Mouse (Mus musculus) liver, embryonic 14.5 days (tissue): ENCODE results near the gene Btg1. TPM values are rescaled to one million over a fixed set of nuclear protein-coding genes. Genes with fewer than 3 reads are reported as not detected.
A peak's percentile ranks its signal among the peaks of the same experiment; 100 is the strongest.

Experiments used
- ATAC-seq: fragments of 200-750 bp; cut with Nextera tagmentation; 2 replicates; pipeline ENCODE4 v1.8.0; 2017; ENCODE audit warnings: moderate number of reproducible peaks, mild to moderate bottlenecking, moderate library complexity; ENCODE audit not compliant: insufficient read depth
- DNase-seq, 3 experiments: peaks; one replicate each; pipeline ENCODE4 v3.0.0-alpha.2; 2012 to 2013; ENCODE audit warnings: low read depth in 3 of 3, low spot score in 3 of 3
- H3K27ac ChIP-seq: fragments of 300-500 bp; sonication (generic); 2 replicates; pipeline ENCODE4 v1.5.1; 2014; ENCODE audit warnings: moderate library complexity, mild to moderate bottlenecking, control low read depth, inconsistent platforms
- H3K27me3 ChIP-seq: fragments of 300-500 bp; sonication (generic); 2 replicates; pipeline ENCODE4 v1.6.1; 2014; ENCODE audit warnings: mild to moderate bottlenecking, low read length, moderate library complexity; ENCODE audit not compliant: control insufficient read depth, insufficient read depth
- H3K36me3 ChIP-seq: fragments of 300-500 bp; sonication (generic); replicated peaks from 2 replicates; pipeline ENCODE4 v1.6.1; 2014; ENCODE audit warnings: low read depth; ENCODE audit not compliant: control insufficient read depth, insufficient read depth
- H3K4me1 ChIP-seq, 2 experiments: fragments of 200-500 bp in 1 of 2; fragments of 300-500 bp in 1 of 2; sonication (generic) in 1 of 2; replicated peaks; 2 replicates each; pipeline ENCODE4 v1.6.1; 2012 to 2014; ENCODE audit warnings: antibody characterized with exemption in 1 of 2, inconsistent platforms in 1 of 2, low read length in 1 of 2; ENCODE audit not compliant: control insufficient read depth in 2 of 2, insufficient read depth in 2 of 2
- H3K4me2 ChIP-seq: fragments of 300-500 bp; sonication (generic); 2 replicates; pipeline ENCODE4 v1.6.1; 2014; ENCODE audit warnings: low read depth, mild to moderate bottlenecking, control low read depth, moderate library complexity
- H3K4me3 ChIP-seq, 2 experiments: fragments of 200-500 bp in 1 of 2; fragments of 300-500 bp in 1 of 2; sonication (generic) in 1 of 2; 2 replicates each; pipeline ENCODE4 v1.5.1; 2012 to 2014; ENCODE audit warnings: low read depth in 2 of 2, low read length in 2 of 2, mild to moderate bottlenecking in 2 of 2, control low read depth in 1 of 2, inconsistent platforms in 1 of 2, moderate library complexity in 1 of 2; ENCODE audit not compliant: insufficient read depth in 1 of 2
- H3K9ac ChIP-seq: fragments of 300-500 bp; sonication (generic); replicated peaks from 2 replicates; pipeline ENCODE4 v1.6.1; 2014; ENCODE audit warnings: mild to moderate bottlenecking, control low read depth, moderate library complexity
- H3K9me3 ChIP-seq: fragments of 300-500 bp; sonication (generic); 2 replicates; pipeline ENCODE4 v1.6.1; 2016; ENCODE audit warnings: low read length, mixed read lengths; ENCODE audit not compliant: control insufficient read depth
- CTCF ChIP-seq: IDR thresholded peaks from 2 replicates; pipeline ENCODE4 v1.5.1; 2016; ENCODE audit warnings: antibody characterized with exemption, low read depth, control low read depth
- EP300 ChIP-seq: IDR thresholded peaks from 2 replicates; pipeline ENCODE4 v1.6.1; 2016; ENCODE audit warnings: antibody characterized with exemption, low read depth
- WGBS: fragments of 180-500 bp; shearing (Covaris S2); extraction: QIAGEN DNeasy Blood & Tissue Kit; methylation state at CpG from one replicate; pipeline ENCODE4 v1.1.7; 2014; ENCODE audit not compliant: insufficient replicate concordance; 5-methylcytosine and 5-hydroxymethylcytosine counted together
- polyA plus RNA-seq, 2 experiments: library from polyadenylated mRNA; depleted of rRNA in 1 of 2; stranded (reverse) in 1 of 2; unstranded in 1 of 2; fragments of >200 nt; fragmentation: Nextera tagmentation in 1 of 2; extraction: Ambion mirVana in 1 of 2; gene quantifications; 2 replicates each; pipeline versions ENCODE4 v1.2.1 to v1.2.3; 2012 to 2014

The Btg1 gene
- polyA plus RNA-seq (2012; rRNA removed) (1.0 and 2.7 TPM in 2 replicates), polyA plus RNA-seq (2014; fragmentation: Nextera tagmentation; extraction: Ambion mirVana) (7.9 and 9.7 TPM in 2 replicates)

DNA sequence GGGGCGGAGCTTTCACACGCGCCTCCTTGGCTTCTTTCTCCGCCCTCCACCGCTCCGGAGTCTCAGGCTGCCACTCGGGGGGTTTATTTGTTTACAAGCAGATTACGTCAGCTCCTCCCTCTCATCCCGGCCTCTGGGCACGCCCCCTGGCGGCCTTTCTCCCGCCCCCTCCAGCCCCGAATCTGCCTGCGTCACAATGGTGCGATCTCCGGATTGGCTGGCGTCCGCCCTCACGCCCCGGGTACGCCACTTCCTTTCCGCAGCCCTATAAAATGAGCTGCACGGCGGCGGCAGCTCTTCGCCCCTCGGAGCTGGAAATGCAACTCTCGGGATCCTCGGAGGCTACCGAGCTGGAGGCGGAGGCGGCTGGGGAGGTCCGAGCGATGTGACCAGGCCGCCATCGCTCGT, at the start of gene Btg1:
Gene Btg1, plus strand, starts transcription at position 298 of the 408 bp plus-strand sequence.
- Histone ChIP-seq H3K4me3 (peak within 1 kb of the TSS; percentile 85 to 93), H3K4me1 (peaks cover 4 to 6% of the 10 kb centered on the region in 2 experiments), H3K9me3 (no peaks in the 10 kb centered on the region), H3K27me3 (no peaks in the 10 kb centered on the region), H3K4me2 (peak within 1 kb of the TSS; percentile 91), H3K9ac (peak within 1 kb of the TSS; percentile 95), H3K36me3 (peaks cover 3% of the 10 kb centered on the region), H3K27ac (peak within 1 kb of the TSS; percentile 82)
- peak; percentile 95 to 96 (median 95) for DNase-seq
- TF ChIP-seq EP300, result no peak
- TF ChIP-seq CTCF, result peak; percentile 63
- peak; percentile 92 for ATAC-seq
- WGBS, result under 1% methylated on average over 37 of the region's 37 CpGs

- H3K27me3 ChIP-seq, result no peaks in the 10 kb centered on the region
- no peak overlapping the region for H3K27ac ChIP-seq
- no peaks in the 10 kb centered on the region for H3K36me3 ChIP-seq
- no peaks in the 10 kb centered on the region for H3K9me3 ChIP-seq
- ATAC-seq (no peak), DNase-seq (no peak)
- WGBS, result 62% methylated on average over 8 of the region's 8 CpGs
- H3K4me3 ChIP-seq, result no peak overlapping the region
- H3K9ac ChIP-seq, result no peak overlapping the region
- H3K4me2 ChIP-seq, result no peak overlapping the region
- TF ChIP-seq CTCF, result no peak
- no peak for TF ChIP-seq EP300
- no peaks in the 10 kb centered on the region for H3K4me1 ChIP-seq
These were observed 47.3 kb upstream of the Btg1 start for GRCm38 (mm10) chr10:96569469-96569868.

- DNase-seq, result no peak
- WGBS, result 54% methylated on average over 4 of the region's 4 CpGs
These were observed 45.6 kb upstream of the Btg1 start for GRCm38 (mm10) chr10:96571176-96571575.

DNA sequence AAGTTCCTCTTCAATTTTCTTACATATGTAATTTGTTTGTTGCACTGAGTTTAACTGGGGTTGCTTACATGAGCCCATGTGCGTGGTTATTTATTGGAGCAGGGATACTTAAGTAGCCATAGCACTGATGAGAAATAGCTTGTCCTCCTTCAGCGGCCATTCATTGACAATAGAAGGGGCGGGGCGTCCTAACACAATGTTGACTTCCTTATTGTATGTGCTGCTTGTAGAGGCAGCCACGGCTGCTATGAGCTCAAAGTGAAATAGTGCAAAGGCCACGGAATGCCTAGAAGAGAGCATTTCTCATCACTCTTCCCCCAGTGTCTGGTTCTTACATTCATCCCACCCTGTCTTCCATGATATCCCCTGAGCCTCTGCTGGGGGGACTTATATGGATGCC, 42.0 kb upstream of the Btg1 start:
- no peak overlapping the region for H3K9ac ChIP-seq
- no peak overlapping the region for H3K4me3 ChIP-seq
- no peaks in the 10 kb centered on the region for H3K4me1 ChIP-seq
- ATAC-seq (no peak), DNase-seq (no peak)
- H3K9me3 ChIP-seq, result no peaks in the 10 kb centered on the region
- TF ChIP-seq EP300 (no peak), CTCF (no peak)
- H3K4me2 ChIP-seq, result no peak overlapping the region
- WGBS, result 46% methylated on average over 6 of the region's 6 CpGs
- H3K27ac ChIP-seq, result no peak overlapping the region
- no peaks in the 10 kb centered on the region for H3K36me3 ChIP-seq
- no peaks in the 10 kb centered on the region for H3K27me3 ChIP-seq

More at GRCm38 (mm10) chr10:96571176-96571575, 45.6 kb upstream of the Btg1 start:
- H3K4me3 ChIP-seq, result no peak overlapping the region
- H3K9me3 ChIP-seq, result no peaks in the 10 kb centered on the region
- TF ChIP-seq EP300 (no peak), CTCF (no peak)
- H3K9ac ChIP-seq, result no peak overlapping the region
- no peak overlapping the region for H3K27ac ChIP-seq
- no peak overlapping the region for H3K4me2 ChIP-seq
- no peaks in the 10 kb centered on the region for H3K36me3 ChIP-seq
- no peaks in the 10 kb centered on the region for H3K27me3 ChIP-seq
- ATAC-seq, result no peak
- H3K4me1 ChIP-seq, result no peaks in the 10 kb centered on the region

GRCm38 (mm10) chr10:96575338-96575737, 41.5 kb upstream of the Btg1 start:
- WGBS, result 51% methylated on average over 5 of the region's 5 CpGs

More at GRCm38 (mm10) chr10:96575338-96575737, 41.5 kb upstream of the Btg1 start:
- DNase-seq, result no peak
- TF ChIP-seq EP300 (no peak), CTCF (no peak)
- H3K27ac ChIP-seq, result no peak overlapping the region
- H3K9ac ChIP-seq, result no peak overlapping the region
- no peak overlapping the region for H3K4me3 ChIP-seq
- no peaks in the 10 kb centered on the region for H3K4me1 ChIP-seq
- no peaks in the 10 kb centered on the region for H3K36me3 ChIP-seq
- H3K27me3 ChIP-seq, result no peaks in the 10 kb centered on the region
- no peak overlapping the region for H3K4me2 ChIP-seq
- no peak for ATAC-seq
- no peaks in the 10 kb centered on the region for H3K9me3 ChIP-seq
